Mouse (Mus musculus) limb, embryonic 10.5 days (tissue): Measurements from ENCODE around the gene Foxa2. TPM values are rescaled to one million over a fixed set of nuclear protein-coding genes. Genes with fewer than 3 reads are reported as not detected.

Experiments
- DNase-seq: peaks from one replicate; pipeline ENCODE4 v3.0.0-alpha.2; 2017; ENCODE audit warnings: low spot score
- H3K27ac ChIP-seq: fragments of 300-500 bp; sonication (generic); 2 replicates; pipeline ENCODE4 v1.5.1; 2016; ENCODE audit warnings: mild to moderate bottlenecking
- H3K27me3 ChIP-seq: fragments of 300-500 bp; sonication (generic); 2 replicates; pipeline ENCODE4 v1.6.1; 2016; ENCODE audit warnings: low read depth, mild to moderate bottlenecking; ENCODE audit not compliant: poor library complexity, severe bottlenecking
- H3K36me3 ChIP-seq: fragments of 300-500 bp; sonication (generic); 2 replicates; pipeline ENCODE4 v1.6.1; 2016; ENCODE audit warnings: mild to moderate bottlenecking, moderate library complexity
- H3K4me1 ChIP-seq: fragments of 300-500 bp; sonication (generic); 2 replicates; pipeline ENCODE4 v1.6.1; 2016
- H3K4me3 ChIP-seq: fragments of 300-500 bp; sonication (generic); 2 replicates; pipeline ENCODE4 v1.5.1; 2016; ENCODE audit warnings: mild to moderate bottlenecking, moderate library complexity
- H3K9me3 ChIP-seq: fragments of 300-500 bp; sonication (generic); replicated peaks from 2 replicates; pipeline ENCODE4 v1.6.1; 2016; ENCODE audit warnings: mild to moderate bottlenecking
- WGBS: fragments of 180-500 bp; shearing (Covaris S2); methylation state at CpG from one replicate; pipeline ENCODE4 v1.1.7; 2016; 5-methylcytosine and 5-hydroxymethylcytosine counted together
- polyA plus RNA-seq: library from polyadenylated mRNA; unstranded; fragments of >200 nt; fragmentation: Nextera tagmentation; extraction: Ambion mirVana; gene quantifications from 2 replicates; pipeline ENCODE4 v1.2.1, GENCODE M21; 2016

Foxa2 gene
- polyA plus RNA-seq, 1 experiment from 2014 or later: not detected

DNA sequence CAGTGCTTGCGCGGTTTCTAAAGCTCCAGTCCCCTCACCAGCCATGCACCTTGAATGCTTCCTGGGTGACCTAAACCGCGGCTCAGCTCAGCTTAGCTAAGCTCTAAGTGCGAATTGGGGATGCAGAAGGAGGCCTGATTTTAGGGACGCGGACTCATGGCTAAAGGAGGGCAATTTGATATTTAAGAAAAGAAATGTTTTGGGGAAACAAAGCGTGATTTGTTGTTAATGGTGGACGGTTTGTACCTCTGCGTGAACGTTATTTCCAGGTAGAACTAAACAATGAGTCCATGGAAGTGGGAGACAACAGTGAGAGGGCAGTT is 16.2 kb downstream of the Foxa2 start:
- Histone ChIP-seq H3K27ac (no peak overlapping the region), H3K4me3 (0 out of 2 replicates have a peak overlapping the region, but pooled peaks have one; percentile 12), H3K27me3 (peaks cover 99% of the 10 kb centered on the region), H3K4me1 (peaks cover 12% of the 10 kb centered on the region; the same call in 1 of the 2 replicates), H3K9me3 (no peaks in the 10 kb centered on the region), H3K36me3 (no peaks in the 10 kb centered on the region)
- WGBS: 1% methylated on average over 11 of the region's 11 CpGs
- no peak for DNase-seq

DNA sequence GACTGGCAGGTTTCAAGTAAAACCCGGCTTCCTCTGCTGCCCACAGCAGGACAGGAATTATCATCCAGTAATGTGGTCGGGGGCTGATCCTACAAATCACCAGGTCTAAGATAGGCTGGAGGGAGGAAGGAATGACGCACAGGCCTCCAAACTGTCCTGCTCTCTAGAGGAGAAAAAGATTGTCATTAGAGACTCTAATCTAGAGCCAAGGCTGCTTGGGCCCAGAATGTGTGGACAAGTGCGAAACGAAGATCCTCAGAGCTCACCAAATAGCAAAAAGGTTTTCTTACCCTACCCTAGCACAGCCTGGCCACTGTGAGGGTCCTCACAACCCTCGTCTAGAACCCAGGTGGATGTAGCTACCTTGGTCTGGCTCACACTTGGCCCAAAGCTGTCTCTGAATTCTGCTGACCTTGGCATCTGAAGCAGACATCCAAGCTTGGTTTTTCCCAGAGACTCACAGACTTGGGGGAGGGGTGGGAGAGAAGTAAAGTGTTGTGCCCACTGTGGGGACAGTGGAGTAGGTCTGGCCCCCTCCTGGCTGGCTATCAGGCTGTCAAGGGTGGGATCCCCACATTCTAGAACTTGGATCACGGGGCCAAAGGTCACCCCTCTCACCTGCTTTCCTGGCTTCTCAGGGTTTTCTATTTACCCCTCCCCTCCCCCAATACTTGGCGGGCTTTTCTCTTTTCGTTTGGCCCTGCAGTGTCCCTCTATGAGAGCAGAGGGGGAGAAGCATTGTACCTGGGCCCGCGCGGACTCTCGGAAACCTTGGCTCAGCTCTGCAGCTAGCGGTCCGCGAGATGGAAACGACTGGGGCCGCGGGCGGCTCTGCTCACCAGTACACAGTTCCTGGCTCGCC is 16.8 kb downstream of the Foxa2 start:
- Histone ChIP-seq H3K4me1 (peaks cover 12% of the 10 kb centered on the region; the same call in 1 of the 2 replicates), H3K27me3 (peaks cover 99% of the 10 kb centered on the region), H3K36me3 (no peaks in the 10 kb centered on the region), H3K9me3 (no peaks in the 10 kb centered on the region), H3K27ac (no peak overlapping the region), H3K4me3 (0 out of 2 replicates have a peak overlapping the region, but pooled peaks have one; percentile 12)
- 1% methylated on average over 21 of the region's 21 CpGs for WGBS
- DNase-seq: peak; percentile 60

DNA sequence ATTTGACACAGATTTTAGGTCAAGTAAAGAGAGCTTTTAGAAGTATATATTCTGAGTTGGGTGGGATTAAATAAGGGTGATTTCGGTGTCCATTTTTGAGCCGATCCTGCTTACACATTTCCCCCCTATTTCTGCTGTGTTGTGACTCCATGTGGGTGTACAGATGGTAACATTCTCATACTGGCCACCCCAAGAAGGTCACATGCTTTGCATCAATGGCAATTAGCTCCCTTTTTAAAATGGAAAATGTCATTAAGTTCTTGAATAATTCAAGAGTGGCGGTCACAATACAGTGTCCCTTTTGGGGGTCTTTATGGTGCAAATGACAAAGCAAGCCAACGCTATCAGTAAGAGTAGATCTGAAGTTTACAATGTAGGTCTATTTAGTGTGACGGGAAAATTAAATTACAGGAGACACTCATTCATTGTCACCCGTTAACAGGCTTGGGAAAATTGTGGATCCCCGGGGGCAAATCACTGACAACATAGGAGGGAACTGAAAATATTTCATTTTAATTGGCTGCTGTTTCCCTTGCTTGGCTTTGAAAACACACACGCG is 17.6 kb downstream of the Foxa2 start:
- no peaks in the 10 kb centered on the region for H3K9me3 ChIP-seq
- no peak overlapping the region for H3K27ac ChIP-seq
- no peak overlapping the region for H3K4me3 ChIP-seq
- peaks cover 99% of the 10 kb centered on the region for H3K27me3 ChIP-seq
- peaks cover 12% of the 10 kb centered on the region; the same call in 1 of the 2 replicates for H3K4me1 ChIP-seq
- 14% methylated on average over 9 of the region's 9 CpGs for WGBS
- H3K36me3 ChIP-seq: no peaks in the 10 kb centered on the region
- DNase-seq: no peak

DNA sequence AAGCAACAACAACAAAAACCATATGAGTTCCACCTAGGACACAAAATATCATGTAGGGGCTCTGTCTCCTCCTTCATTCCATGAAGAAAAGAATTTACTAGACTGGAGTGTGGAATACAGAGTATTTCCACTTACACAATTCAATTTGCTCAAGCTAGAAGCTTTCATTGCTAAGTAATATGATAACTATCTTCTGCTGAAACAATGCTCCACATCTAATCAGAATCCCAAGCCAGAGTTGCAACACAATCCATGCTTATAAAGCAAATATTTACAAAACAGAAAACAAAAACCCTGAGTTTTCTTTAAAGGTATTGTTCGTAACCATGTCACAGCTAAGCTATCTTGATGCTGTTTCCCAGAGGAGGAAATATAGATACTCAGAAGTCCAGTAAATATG is 20.4 kb downstream of the Foxa2 start:
- Histone ChIP-seq H3K36me3 (no peaks in the 10 kb centered on the region), H3K4me3 (no peak overlapping the region), H3K27me3 (peaks cover 99% of the 10 kb centered on the region), H3K27ac (no peak overlapping the region), H3K4me1 (peaks cover 20% of the 10 kb centered on the region), H3K9me3 (no peaks in the 10 kb centered on the region)
- 92% methylated on average over 1 of the region's 1 CpGs for WGBS
- no peak for DNase-seq

DNA sequence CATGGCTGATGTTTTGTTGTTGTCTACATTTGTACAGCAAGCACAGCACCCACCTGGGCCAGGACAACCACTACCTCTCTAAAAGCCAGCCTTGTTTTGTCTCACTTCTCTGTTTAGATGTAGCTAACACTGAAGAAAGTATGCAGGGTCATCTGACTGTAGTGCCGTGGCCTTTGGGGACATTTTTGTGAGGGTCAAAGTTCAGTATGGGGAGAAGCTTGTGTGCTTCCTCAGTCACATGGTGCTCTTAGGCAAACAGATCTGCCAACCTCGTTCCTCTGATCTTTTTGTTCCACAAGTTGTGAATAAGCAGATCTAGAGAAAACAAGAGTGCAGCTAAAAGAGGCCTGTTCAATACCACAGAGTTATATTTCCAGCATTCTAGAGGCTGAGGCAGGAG is 21.3 kb downstream of the Foxa2 start:
- DNase-seq: no peak
- Histone ChIP-seq H3K4me3 (no peak overlapping the region), H3K27ac (no peak overlapping the region), H3K4me1 (peaks cover 27% of the 10 kb centered on the region), H3K9me3 (no peaks in the 10 kb centered on the region), H3K27me3 (peaks cover 97% of the 10 kb centered on the region), H3K36me3 (no peaks in the 10 kb centered on the region)
- 32% methylated on average over 2 of the region's 2 CpGs for WGBS

DNA sequence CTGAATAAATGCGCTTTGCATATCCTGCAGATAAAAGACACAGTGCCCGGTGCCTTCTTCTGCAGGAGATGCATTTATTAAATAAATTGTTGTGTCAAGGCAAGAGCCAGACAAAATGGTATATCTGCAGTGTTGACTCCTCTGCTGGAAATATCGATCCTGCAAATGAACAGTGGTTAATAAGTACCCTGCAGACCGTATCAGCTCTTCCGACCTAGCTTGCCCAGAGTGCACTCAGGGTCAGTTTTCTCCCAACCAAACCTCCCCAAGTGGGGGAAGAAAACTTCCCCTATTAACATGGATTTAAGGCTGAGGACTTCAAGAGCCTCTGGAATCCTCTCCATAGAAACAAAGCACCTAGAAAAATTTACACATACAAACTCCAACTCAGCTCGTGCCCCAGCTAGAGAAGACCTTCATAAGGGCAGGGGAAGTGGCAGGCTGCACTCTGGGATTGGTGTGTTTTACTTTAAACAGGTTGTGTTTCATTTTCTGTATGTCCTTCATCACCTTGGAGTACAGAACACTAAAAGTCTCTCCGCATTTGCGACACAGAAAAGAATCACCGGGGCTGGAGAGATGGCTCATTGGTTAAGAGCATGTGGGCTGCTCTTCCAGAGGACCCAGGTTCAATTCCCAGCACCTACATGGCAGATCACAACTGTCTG is 22.4 kb downstream of the Foxa2 start:
- Histone ChIP-seq H3K4me3 (no peak overlapping the region), H3K4me1 (peaks cover 22% of the 10 kb centered on the region), H3K27ac (no peak overlapping the region), H3K36me3 (no peaks in the 10 kb centered on the region), H3K9me3 (no peaks in the 10 kb centered on the region), H3K27me3 (peaks cover 91% of the 10 kb centered on the region)
- DNase-seq: no peak
- 78% methylated on average over 9 of the region's 9 CpGs for WGBS

DNA sequence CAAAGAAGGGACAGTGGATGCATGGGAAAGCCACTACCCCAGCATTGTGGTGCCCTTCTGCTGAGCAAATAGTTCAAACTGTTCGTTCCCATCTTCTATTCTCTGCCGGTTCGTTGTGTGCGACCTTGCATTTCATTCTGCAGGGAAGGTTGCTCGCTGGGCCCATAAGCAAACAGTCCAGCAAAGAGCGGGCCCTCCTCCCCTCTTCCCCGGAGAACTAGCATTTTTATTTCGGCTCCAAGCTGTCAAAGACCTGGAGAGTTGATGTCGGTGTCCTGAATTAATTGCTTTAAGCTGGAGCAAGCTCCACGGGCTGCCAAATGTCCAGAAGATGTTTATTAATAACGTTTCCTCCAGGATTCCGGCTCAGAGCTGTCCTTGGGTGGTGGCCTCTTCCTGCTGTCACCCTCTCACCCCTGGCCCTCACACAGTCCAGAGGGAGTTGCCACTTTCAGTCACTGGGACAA is 23.4 kb downstream of the Foxa2 start:
- Histone ChIP-seq H3K4me1 (peaks cover 22% of the 10 kb centered on the region), H3K9me3 (no peaks in the 10 kb centered on the region), H3K27me3 (peaks cover 89% of the 10 kb centered on the region), H3K27ac (no peak overlapping the region), H3K4me3 (no peak overlapping the region), H3K36me3 (no peaks in the 10 kb centered on the region)
- WGBS: 14% methylated on average over 12 of the region's 12 CpGs
- DNase-seq: no peak

DNA sequence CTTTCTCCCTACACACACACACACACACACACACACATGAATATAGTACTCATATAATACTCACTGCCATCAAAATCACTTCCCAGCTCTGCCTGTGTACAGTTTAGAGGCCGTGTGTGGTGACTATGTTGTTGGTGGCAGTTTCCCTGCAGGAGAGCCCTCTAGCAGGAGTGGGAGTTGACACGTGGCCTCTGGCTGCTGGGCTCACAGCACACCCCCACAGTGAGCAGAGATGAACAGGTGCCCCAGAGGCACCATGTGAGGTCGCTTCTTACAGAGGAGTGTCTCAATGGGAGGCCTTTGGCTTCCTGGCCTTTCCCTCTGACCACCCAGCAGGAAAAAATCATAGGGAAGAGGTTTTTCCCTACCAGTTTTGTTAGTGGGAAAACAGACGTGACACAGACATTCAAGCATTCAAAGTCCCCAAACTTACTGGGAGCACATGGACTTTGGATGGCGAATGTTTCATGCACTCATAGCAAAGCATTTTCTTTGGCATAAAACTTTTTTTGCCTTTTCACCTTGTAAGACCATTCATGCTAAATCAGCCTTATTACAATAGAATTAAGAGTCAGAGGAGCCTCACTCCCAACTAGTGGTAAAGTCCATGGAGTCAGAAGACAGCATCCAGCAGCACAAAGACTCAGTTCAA is 24.7 kb downstream of the Foxa2 start:
- Histone ChIP-seq H3K4me3 (no peak overlapping the region), H3K9me3 (no peaks in the 10 kb centered on the region), H3K4me1 (peaks cover 22% of the 10 kb centered on the region), H3K36me3 (no peaks in the 10 kb centered on the region), H3K27me3 (peaks cover 84% of the 10 kb centered on the region), H3K27ac (no peak overlapping the region)
- 21% methylated on average over 5 of the region's 5 CpGs for WGBS
- no peak for DNase-seq

DNA sequence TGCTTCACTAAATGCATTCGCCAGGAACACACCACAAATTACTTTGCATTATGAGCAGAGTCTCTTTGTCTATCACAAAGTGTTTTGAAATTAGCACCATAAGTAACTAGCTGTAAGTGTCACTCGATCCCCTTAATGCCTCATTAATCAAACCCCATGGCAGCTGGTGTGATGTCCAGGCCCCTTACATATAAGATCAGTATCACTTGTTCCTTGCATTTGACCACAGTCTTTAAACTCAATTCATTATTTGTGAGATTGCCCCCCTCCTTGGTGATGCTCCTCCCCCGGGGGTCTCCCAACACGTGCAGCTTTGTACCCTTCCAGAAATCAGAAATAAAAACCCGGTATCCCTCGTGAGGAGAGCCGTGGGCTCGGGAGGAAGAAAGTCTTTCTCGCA is 25.8 kb downstream of the Foxa2 start:
- Histone ChIP-seq H3K9me3 (no peaks in the 10 kb centered on the region), H3K4me1 (peaks cover 22% of the 10 kb centered on the region), H3K4me3 (no peak overlapping the region), H3K27me3 (peaks cover 74% of the 10 kb centered on the region), H3K27ac (no peak overlapping the region), H3K36me3 (no peaks in the 10 kb centered on the region)
- no peak for DNase-seq
- WGBS: 26% methylated on average over 9 of the region's 9 CpGs

DNA sequence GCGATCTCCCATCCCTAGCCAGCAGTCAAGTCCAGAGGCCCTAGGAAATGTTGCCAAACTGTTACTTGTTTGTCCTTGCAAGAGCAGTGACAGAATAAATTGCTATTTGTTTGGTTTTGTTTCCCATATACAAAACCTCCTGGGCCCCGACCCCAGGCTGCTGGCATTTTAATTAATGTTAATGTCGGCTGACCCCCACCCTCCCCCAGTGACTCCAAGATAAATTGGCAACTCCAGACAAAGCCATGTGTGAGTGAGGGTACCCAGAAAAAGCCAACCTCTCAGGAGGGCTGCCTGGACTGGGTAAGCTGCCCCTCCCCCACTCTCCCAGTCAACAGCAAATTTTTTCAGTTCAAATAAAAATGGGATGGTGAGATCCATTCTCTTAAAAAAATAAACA is 26.6 kb downstream of the Foxa2 start:
- Histone ChIP-seq H3K27ac (no peak overlapping the region), H3K4me3 (no peak overlapping the region), H3K9me3 (no peaks in the 10 kb centered on the region), H3K4me1 (peaks cover 22% of the 10 kb centered on the region), H3K27me3 (peaks cover 65% of the 10 kb centered on the region), H3K36me3 (no peaks in the 10 kb centered on the region)
- 14% methylated on average over 3 of the region's 3 CpGs for WGBS
- DNase-seq: no peak

DNA sequence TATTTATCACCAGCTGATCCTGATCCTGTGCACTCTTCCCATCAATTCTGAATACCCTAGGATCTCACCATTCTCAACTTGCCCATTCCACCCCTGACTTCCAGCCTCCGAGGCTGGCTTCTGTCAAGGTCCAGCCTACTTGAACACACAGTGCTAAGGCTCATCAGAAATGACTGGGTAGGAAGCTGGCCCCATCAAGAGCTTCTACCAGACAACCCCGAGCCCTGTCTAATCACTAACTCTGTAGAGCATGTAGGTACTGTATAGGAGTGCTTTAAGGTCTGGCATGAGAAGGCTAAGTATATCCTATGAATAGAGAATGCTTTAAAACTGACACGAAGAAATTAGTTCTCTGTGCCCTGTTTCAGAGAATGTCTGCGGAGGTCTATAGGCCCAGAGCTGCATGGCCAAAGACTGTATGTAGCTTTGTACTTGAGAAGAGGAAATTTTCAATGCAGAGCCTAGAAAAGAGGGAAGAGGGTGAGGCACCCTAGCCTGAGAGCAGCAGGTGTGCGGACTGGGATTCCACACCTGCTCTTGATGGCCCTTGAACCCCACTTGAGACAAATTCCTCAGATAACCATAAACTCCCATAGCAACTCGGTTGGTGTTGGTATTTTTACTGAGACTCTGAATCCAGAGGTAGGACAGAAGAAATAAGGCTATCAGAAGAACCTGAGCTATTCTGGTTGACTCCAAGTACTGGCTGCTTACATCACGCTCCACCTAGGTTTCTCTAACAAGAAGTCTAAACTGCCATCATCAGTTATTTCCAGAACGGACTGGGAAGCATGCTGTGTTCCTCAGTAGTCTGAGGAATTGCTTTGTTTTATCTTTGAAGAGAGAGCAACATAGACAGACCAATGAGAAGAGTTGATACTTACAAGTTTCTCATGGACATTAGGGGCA is 28.7 kb downstream of the Foxa2 start:
- Histone ChIP-seq H3K9me3 (no peaks in the 10 kb centered on the region), H3K27me3 (peaks cover 44% of the 10 kb centered on the region), H3K27ac (no peak overlapping the region), H3K4me3 (no peak overlapping the region), H3K4me1 (peaks cover 19% of the 10 kb centered on the region), H3K36me3 (no peaks in the 10 kb centered on the region)
- WGBS: 90% methylated on average over 8 of the region's 8 CpGs
- no peak for DNase-seq

DNA sequence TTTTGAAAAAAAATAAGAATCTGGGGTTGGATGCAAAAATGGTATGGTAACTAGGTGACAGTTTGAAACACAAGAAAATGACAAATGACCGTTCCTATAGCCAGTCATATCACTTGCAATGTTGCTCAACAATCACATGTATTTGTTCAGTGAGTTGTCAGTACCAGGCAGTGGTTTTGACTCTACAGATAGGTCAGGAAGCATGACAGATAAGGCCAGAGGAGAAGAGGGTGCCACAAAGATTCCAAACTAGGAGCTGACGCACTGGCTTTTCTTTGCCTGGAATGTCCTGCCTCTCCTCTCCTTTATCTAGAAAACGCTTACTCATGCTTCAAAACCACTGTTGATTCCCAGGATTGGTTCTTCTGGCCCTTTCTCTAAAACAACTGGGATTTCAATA is 33.4 kb downstream of the Foxa2 start:
- WGBS: 88% methylated on average over 3 of the region's 3 CpGs
- H3K9me3 ChIP-seq: no peaks in the 10 kb centered on the region
- peaks cover 8% of the 10 kb centered on the region; the same call in 1 of the 2 replicates for H3K27me3 ChIP-seq
- no peak overlapping the region for H3K4me3 ChIP-seq
- no peak for DNase-seq
- no peaks in the 10 kb centered on the region for H3K4me1 ChIP-seq
- no peaks in the 10 kb centered on the region for H3K36me3 ChIP-seq
- H3K27ac ChIP-seq: no peak overlapping the region
